Mouse (Mus musculus): ENCODE measurements around the gene Sox5. TPM values are rescaled to one million over a fixed set of nuclear protein-coding genes. Genes with fewer than 3 reads are reported as not detected.

Gene Sox5
- total and polyA plus RNA-seq, 3 experiments, result 0.08 to 0.47 (median 0.46) TPM

DNA sequence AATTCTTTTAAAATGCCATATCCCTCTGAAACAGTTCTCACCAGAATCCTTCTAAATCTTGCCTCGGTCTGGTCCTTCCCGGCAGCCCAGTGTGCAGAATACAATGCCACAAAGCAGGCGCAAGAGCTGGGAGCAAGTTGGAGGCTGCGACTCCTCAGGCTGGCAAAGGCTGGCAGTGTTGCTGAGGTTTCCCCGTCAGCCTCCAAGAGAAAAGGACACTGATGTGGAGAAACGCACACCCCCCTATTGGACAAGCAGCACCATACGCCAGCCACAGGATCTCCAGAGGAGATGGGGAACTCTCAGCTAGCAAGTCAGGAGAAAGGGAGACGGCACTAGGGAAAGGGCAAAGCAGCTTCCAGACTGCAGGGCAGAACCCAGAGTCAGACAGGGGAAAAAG is 577.8 kb downstream of the Sox5 start:
- H3K9me3 ChIP-seq (replicated peaks; ENCODE audit: low read length), result no peaks in the 10 kb centered on the region
- no peak for DNase-seq (ENCODE audit: extremely low read depth)
- no peak overlapping the region for H3K9ac ChIP-seq (ENCODE audit: insufficient read depth, low read depth)
- no peaks in the 10 kb centered on the region for H3K79me2 ChIP-seq (replicated peaks; ENCODE audit: control insufficient read depth, extremely low read depth, insufficient read depth, poor library complexity, severe bottlenecking)
- H3K36me3 ChIP-seq (replicated peaks in 1 of 2; ENCODE audit: control insufficient read depth in 1 of 2, insufficient read depth in 1 of 2, low read length in 1 of 2), result no peaks in the 10 kb centered on the region
- in situ Hi-C loops (cut with MboI; ENCODE audit: low pct_ligation_motif_present, low pct_unique_long_range_greater_than_20kb, low sequenced_read_pairs), result no loop called here
- H3K27ac ChIP-seq (ENCODE audit: insufficient read depth, low read depth), result no peak overlapping the region
- TF ChIP-seq ELF1 (IDR thresholded peaks at IDR 0.05; ENCODE audit: low read depth, low read length) (no peak), NELFE (IDR thresholded peaks at IDR 0.05; ENCODE audit: low read depth, low read length) (no peak), USF2 (conservative IDR thresholded peaks at IDR 0.05; ENCODE audit: low read depth, low read length) (no peak), UBTF (IDR thresholded peaks at IDR 0.05; ENCODE audit: low read depth, low read length) (no peak), BHLHE40 (IDR thresholded peaks at IDR 0.05; ENCODE audit: low read depth, low read length) (no peak), MYC (IDR thresholded peaks at IDR 0.05; ENCODE audit: low read depth, low read length) (no peak), GABPA (IDR thresholded peaks at IDR 0.05; ENCODE audit: insufficient replicate concordance, low read depth, low read length) (no peak), MXI1 (IDR thresholded peaks at IDR 0.05; ENCODE audit: low read depth, low read length) (no peak), POLR2AphosphoS2 (IDR thresholded peaks at IDR 0.05; ENCODE audit: low read depth, low read length) (no peak)
- dilution Hi-C loops (cut with MboI; ENCODE audit: extremely low pct_ligation_motif_present, extremely low pct_unique_long_range_greater_than_20kb, low sequenced_read_pairs), result no loop called here
- H3K4me2 ChIP-seq (ENCODE audit: insufficient read depth, low read depth, poor library complexity, severe bottlenecking), result no peak overlapping the region
- H3K4me3 ChIP-seq (replicated peaks in 1 of 3; ENCODE audit: low read depth in 2 of 3, low read length in 2 of 3, poor library complexity in 1 of 3), result no peak overlapping the region
- H3K27me3 ChIP-seq (replicated peaks), result no peaks in the 10 kb centered on the region
- no peaks in the 10 kb centered on the region for H3K4me1 ChIP-seq (ENCODE audit: control insufficient read depth in 1 of 2, insufficient read depth in 2 of 2)

DNA sequence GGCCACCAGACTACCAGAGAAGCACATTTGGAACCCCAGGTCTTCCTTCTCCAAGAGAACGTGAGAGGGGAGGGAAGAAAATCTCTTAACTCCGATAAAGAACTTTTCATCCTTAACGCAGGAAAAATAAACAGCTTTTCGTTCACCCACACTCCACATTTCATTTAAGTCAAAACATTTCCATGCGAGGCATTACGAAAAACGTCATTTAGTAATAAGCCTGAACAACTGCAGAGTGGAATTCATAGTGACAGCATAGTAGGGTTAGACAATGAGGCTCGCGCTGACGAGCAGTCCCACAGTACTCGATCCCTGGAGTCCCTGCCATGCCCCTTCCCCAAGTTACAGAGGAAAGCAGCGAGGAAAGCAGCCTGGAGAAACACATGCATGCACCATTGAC is 578.8 kb downstream of the Sox5 start:
- no peak for TF ChIP-seq JUND (conservative IDR thresholded peaks at IDR 0.05; ENCODE audit: low read depth, low read length)
- TF ChIP-seq USF1 (IDR thresholded peaks at IDR 0.05; ENCODE audit: low read depth, low read length), result no peak
- no peak for TF ChIP-seq MAZ (IDR thresholded peaks at IDR 0.05; ENCODE audit: low read depth, low read length)
- TF ChIP-seq BHLHE40 (IDR thresholded peaks at IDR 0.05; ENCODE audit: low read depth, low read length), result no peak
- dilution Hi-C loops (cut with MboI; ENCODE audit: extremely low pct_ligation_motif_present, extremely low pct_unique_long_range_greater_than_20kb, low sequenced_read_pairs), result no loop called here
- Histone ChIP-seq H3K9ac (ENCODE audit: insufficient read depth, low read depth) (no peak overlapping the region), H3K4me2 (ENCODE audit: insufficient read depth, low read depth, poor library complexity, severe bottlenecking) (no peak overlapping the region), H3K79me2 (replicated peaks; ENCODE audit: control insufficient read depth, extremely low read depth, insufficient read depth, poor library complexity, severe bottlenecking) (no peaks in the 10 kb centered on the region), H3K9me3 (replicated peaks; ENCODE audit: low read length) (no peaks in the 10 kb centered on the region), H3K4me3 (replicated peaks in 1 of 3; ENCODE audit: low read depth in 2 of 3, low read length in 2 of 3, poor library complexity in 1 of 3) (no peak overlapping the region), H3K27ac (ENCODE audit: insufficient read depth, low read depth) (no peak overlapping the region), H3K36me3 (replicated peaks in 1 of 2; ENCODE audit: control insufficient read depth in 1 of 2, insufficient read depth in 1 of 2, low read length in 1 of 2) (no peaks in the 10 kb centered on the region), H3K27me3 (replicated peaks) (no peaks in the 10 kb centered on the region), H3K4me1 (ENCODE audit: control insufficient read depth in 1 of 2, insufficient read depth in 2 of 2) (no peaks in the 10 kb centered on the region)
- in situ Hi-C loops (cut with MboI; ENCODE audit: low pct_ligation_motif_present, low pct_unique_long_range_greater_than_20kb, low sequenced_read_pairs), result no loop called here
- DNase-seq (ENCODE audit: extremely low read depth), result no peak

- Histone ChIP-seq H3K4me3 (replicated peaks in 1 of 3; ENCODE audit: low read depth in 2 of 3, low read length in 2 of 3, poor library complexity in 1 of 3) (no peak overlapping the region), H3K27ac (ENCODE audit: insufficient read depth, low read depth) (no peak overlapping the region), H3K4me1 (ENCODE audit: control insufficient read depth in 1 of 2, insufficient read depth in 2 of 2) (no peaks in the 10 kb centered on the region), H3K36me3 (replicated peaks in 1 of 2; ENCODE audit: control insufficient read depth in 1 of 2, insufficient read depth in 1 of 2, low read length in 1 of 2) (no peaks in the 10 kb centered on the region), H3K4me2 (ENCODE audit: insufficient read depth, low read depth, poor library complexity, severe bottlenecking) (no peak overlapping the region), H3K9me3 (replicated peaks; ENCODE audit: low read length) (no peaks in the 10 kb centered on the region), H3K79me2 (replicated peaks; ENCODE audit: control insufficient read depth, extremely low read depth, insufficient read depth, poor library complexity, severe bottlenecking) (no peaks in the 10 kb centered on the region), H3K9ac (ENCODE audit: insufficient read depth, low read depth) (no peak overlapping the region), H3K27me3 (replicated peaks) (no peaks in the 10 kb centered on the region)
- dilution Hi-C loops (cut with MboI; ENCODE audit: extremely low pct_ligation_motif_present, extremely low pct_unique_long_range_greater_than_20kb, low sequenced_read_pairs) (no loop called here), in situ Hi-C loops (cut with MboI; ENCODE audit: low pct_ligation_motif_present, low pct_unique_long_range_greater_than_20kb, low sequenced_read_pairs) (no loop called here)
- DNase-seq (ENCODE audit: extremely low read depth), result no peak
- no peak for TF ChIP-seq MAX (IDR thresholded peaks at IDR 0.05; ENCODE audit: low read length)
- TF ChIP-seq ELF1 (IDR thresholded peaks at IDR 0.05; ENCODE audit: low read depth, low read length), result no peak
- TF ChIP-seq CHD1 (IDR thresholded peaks at IDR 0.05; ENCODE audit: low read depth, low read length), result no peak
- no peak for TF ChIP-seq USF2 (conservative IDR thresholded peaks at IDR 0.05; ENCODE audit: low read depth, low read length)
- TF ChIP-seq EP300 (IDR thresholded peaks at IDR 0.05; ENCODE audit: low read length), result no peak
- no peak for TF ChIP-seq RCOR1 (conservative IDR thresholded peaks at IDR 0.05; ENCODE audit: low read depth, low read length)
- TF ChIP-seq CHD2 (IDR thresholded peaks at IDR 0.05; ENCODE audit: low read length), result no peak
- TF ChIP-seq PAX5 (IDR thresholded peaks at IDR 0.05; ENCODE audit: low read length), result no peak
- TF ChIP-seq ZNF384 (IDR thresholded peaks at IDR 0.05; ENCODE audit: low read depth, low read length), result no peak
- no peak for TF ChIP-seq MEF2A (IDR thresholded peaks at IDR 0.05; ENCODE audit: borderline replicate concordance, low read depth, low read length)
- TF ChIP-seq ZKSCAN1 (IDR thresholded peaks at IDR 0.05; ENCODE audit: borderline replicate concordance, low read depth, low read length), result no peak
- TF ChIP-seq GABPA (IDR thresholded peaks at IDR 0.05; ENCODE audit: insufficient replicate concordance, low read depth, low read length), result no peak
- TF ChIP-seq ETS1 (conservative IDR thresholded peaks at IDR 0.05; ENCODE audit: low read depth, low read length), result no peak
- no peak for TF ChIP-seq NRF1 (IDR thresholded peaks at IDR 0.05; ENCODE audit: low read depth, low read length)
- TF ChIP-seq UBTF (IDR thresholded peaks at IDR 0.05; ENCODE audit: low read depth, low read length), result no peak
- TF ChIP-seq TCF12 (IDR thresholded peaks at IDR 0.05; ENCODE audit: low read depth, low read length), result no peak
Observed at GRCm38 (mm10) chr6:144201402-144202040, 580.3 kb downstream of the Sox5 start.

All from CH12.LX (cell line).